Mouse (Mus musculus) urinary bladder, postnatal 36 days (tissue): ENCODE data around the gene Rab1b.

Experiments
- DNase-seq, 2 experiments: peaks; one replicate each; pipeline ENCODE4 v3.0.0; 2022; ENCODE audit warnings: low spot score in 2 of 2, mixed read lengths in 1 of 2

Rab1b gene

GRCm38 (mm10) chr19:5071545-5072369 is 35.1 kb downstream of the Rab1b start:
- DNase-seq = peak; percentile 75 to 85

GRCm38 (mm10) chr19:5071077-5071476 is 35.8 kb downstream of the Rab1b start:
- DNase-seq = no peak

- no peak for DNase-seq
Measured at GRCm38 (mm10) chr19:5069978-5070377, 36.9 kb downstream of the Rab1b start.

GRCm38 (mm10) chr19:5069486-5069885 is 37.4 kb downstream of the Rab1b start:
- no peak for DNase-seq

- DNase-seq = no peak
Measured at GRCm38 (mm10) chr19:5068570-5069234, 38.2 kb downstream of the Rab1b start.

- peak in 1 of 2 experiments; percentile 76 for DNase-seq
Measured at GRCm38 (mm10) chr19:5067867-5068569, 38.9 kb downstream of the Rab1b start, which contains the start of gene Cd248. Cd248 (plus strand) TSS chr19:5068078.

GRCm38 (mm10) chr19:5067040-5067799 is 39.7 kb downstream of the Rab1b start:
- no peak for DNase-seq

- peak in 1 of 2 experiments; percentile 51 for DNase-seq
Measured at GRCm38 (mm10) chr19:5065104-5065503, 41.8 kb downstream of the Rab1b start.

- DNase-seq = peak in 1 of 2 experiments; percentile 72
Measured at GRCm38 (mm10) chr19:5062446-5062845, 44.4 kb downstream of the Rab1b start.

GRCm38 (mm10) chr19:5062041-5062440 is 44.8 kb downstream of the Rab1b start:
- no peak for DNase-seq

- peak; percentile 55 to 63 for DNase-seq
Measured at GRCm38 (mm10) chr19:5060365-5061330, 46.2 kb downstream of the Rab1b start.

GRCm38 (mm10) chr19:5058801-5059771 is 47.8 kb downstream of the Rab1b start:
- DNase-seq = peak in 1 of 2 experiments; percentile 42

GRCm38 (mm10) chr19:5057876-5058775 is 48.7 kb downstream of the Rab1b start:
- DNase-seq = no peak

GRCm38 (mm10) chr19:5056251-5056650 is 50.6 kb downstream of the Rab1b start:
- DNase-seq = no peak

GRCm38 (mm10) chr19:5053909-5054308 is 53.0 kb downstream of the Rab1b start:
- no peak for DNase-seq

- DNase-seq = no peak
Measured at GRCm38 (mm10) chr19:5052853-5053252, 54.0 kb downstream of the Rab1b start.

GRCm38 (mm10) chr19:5052166-5052822 is 54.6 kb downstream of the Rab1b start:
- no peak for DNase-seq

GRCm38 (mm10) chr19:5051515-5051914 is 55.4 kb downstream of the Rab1b start:
- DNase-seq = no peak
